Mouse (Mus musculus) olfactory bulb, adult 2 months (tissue): ENCODE results near the gene Cnfn.

ENCODE experiments used
- CTCF ChIP-seq: fragments of 200-500 bp; IDR thresholded peaks from 2 replicates; pipeline ENCODE4 v1.5.1; 2012; ENCODE audit warnings: low read depth, mild to moderate bottlenecking, low read length, moderate library complexity; ENCODE audit not compliant: insufficient read depth
- POLR2A ChIP-seq: fragments of 200-500 bp; IDR thresholded peaks from 2 replicates; pipeline ENCODE4 v1.6.1; 2012; ENCODE audit warnings: mild to moderate bottlenecking, low read depth, low read length, moderate library complexity; ENCODE audit not compliant: insufficient read depth

DNA sequence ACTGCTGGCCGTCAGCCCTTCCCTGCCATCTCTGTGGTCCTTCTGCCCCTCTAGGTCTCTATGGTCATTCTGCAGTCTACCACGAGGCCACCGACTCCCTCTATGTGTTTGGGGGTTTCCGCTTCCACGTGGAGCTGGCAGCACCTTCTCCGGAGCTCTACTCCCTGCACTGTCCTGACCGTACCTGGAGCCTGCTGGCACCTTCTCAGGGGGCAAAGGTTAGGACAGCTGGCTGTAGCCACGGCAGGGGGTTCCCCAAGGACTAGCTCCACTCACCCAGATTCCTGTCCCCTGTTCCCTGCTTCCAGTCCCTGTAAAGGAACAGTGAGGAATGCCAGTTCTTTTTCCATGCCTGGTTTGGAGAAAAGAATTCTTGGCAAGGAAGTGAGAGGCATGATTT lies 20.7 kb downstream of the Cnfn start:
- no peak for TF ChIP-seq CTCF
- TF ChIP-seq POLR2A, result no peak
